Mouse (Mus musculus): Measurements from ENCODE around the gene Tex52. TPM values are rescaled to one million over a fixed set of nuclear protein-coding genes. Genes with fewer than 3 reads are reported as not detected.
A peak's percentile ranks its signal among the peaks of the same experiment; 100 is the strongest.

Gene Tex52
- total RNA-seq, 2 experiments from 2014 or later, result 1.1 TPM

- no peak for DNase-seq (ENCODE audit: low spot score in 2 of 2)
- intact Hi-C loops (cut with DNase I), result no loop called here
These were observed 48.4 kb downstream of the Tex52 start for GRCm38 (mm10) chr6:128423496-128424268.

GRCm38 (mm10) chr6:128424269-128425019, 49.2 kb downstream of the Tex52 start, which contains the start of gene Itfg2:
TSS of gene Itfg2 (minus strand) at chr6:128424931.
- intact Hi-C loops (cut with DNase I), result no loop called here
- DNase-seq (ENCODE audit: low spot score in 2 of 2), result peak; percentile 98

- intact Hi-C loops (cut with DNase I), result no loop called here
These were observed 49.8 kb downstream of the Tex52 start for GRCm38 (mm10) chr6:128425046-128425445.

GRCm38 (mm10) chr6:128427571-128427970, 52.3 kb downstream of the Tex52 start:
- intact Hi-C loops (cut with DNase I), result no loop called here
- DNase-seq (ENCODE audit: low spot score in 2 of 2), result no peak

More at GRCm38 (mm10) chr6:128425046-128425445, 49.8 kb downstream of the Tex52 start:
- no peak for DNase-seq (ENCODE audit: low spot score in 2 of 2)

- intact Hi-C loops (cut with DNase I), result no loop called here
- DNase-seq (ENCODE audit: low spot score in 2 of 2), result no peak
These were observed 54.0 kb downstream of the Tex52 start for GRCm38 (mm10) chr6:128429300-128429699.

GRCm38 (mm10) chr6:128429826-128430225, 54.6 kb downstream of the Tex52 start:
- no peak for DNase-seq (ENCODE audit: low spot score in 2 of 2)
- intact Hi-C loops (cut with DNase I), result no loop called here

- DNase-seq (ENCODE audit: low spot score in 2 of 2), result no peak
- intact Hi-C loops (cut with DNase I), result no loop called here
These were observed 57.2 kb downstream of the Tex52 start for GRCm38 (mm10) chr6:128432356-128432915.

- intact Hi-C loops (cut with DNase I), result no loop called here
These were observed 58.3 kb downstream of the Tex52 start for GRCm38 (mm10) chr6:128433566-128433965.

More at GRCm38 (mm10) chr6:128433566-128433965, 58.3 kb downstream of the Tex52 start:
- DNase-seq (ENCODE audit: low spot score in 2 of 2), result no peak

Other genes with a start within 250 kb of the Tex52 start
- 10 to 100 TPM; 47.5 to 62.9 TPM for gene Tspan9, start 231.9 kb upstream of the Tex52 start, total RNA-seq (2021)
- 1 to 10 TPM in 1 of 2 experiments, under 1 TPM in 1; 0.39 to 1.2 TPM for gene Tead4, start 74.6 kb upstream of the Tex52 start, total RNA-seq (2021)
- gene Tulp3, start 19.6 kb upstream of the Tex52 start, total RNA-seq (2021), result 10 to 100 TPM; 14.3 to 21.9 TPM
- 10 to 100 TPM; 17.8 TPM for gene Rhno1, start 12.5 kb upstream of the Tex52 start, total RNA-seq (2021)
- 1 to 10 TPM; 1.2 TPM for gene Foxm1, start 12.5 kb upstream of the Tex52 start, total RNA-seq (2021)
- 1 to 10 TPM in 1 of 2 experiments, not detected in 1; 1.0 TPM for gene Gm44596, start within 50 bp of the Tex52 start, total RNA-seq (2021)
- gene Nrip2, start 23.8 kb downstream of the Tex52 start, total RNA-seq (2021), result 10 to 100 TPM in 1 of 2 experiments, 1 to 10 TPM in 1; 9.4 to 11.9 TPM
- gene Itfg2, start 49.5 kb downstream of the Tex52 start, total RNA-seq (2021), result 10 to 100 TPM; 29.7 to 30.7 TPM
- 100 to 1,000 TPM; 115 to 118 TPM for gene Fkbp4, start 63.2 kb downstream of the Tex52 start, total RNA-seq (2021)
- gene Pzp, start 151.3 kb downstream of the Tex52 start, total RNA-seq (2021), result not detected
- gene A2ml1, start 206.2 kb downstream of the Tex52 start, total RNA-seq (2021), result 10 to 100 TPM; 11.5 to 15.1 TPM
- not detected for gene Klrb1a, start 248.1 kb downstream of the Tex52 start, total RNA-seq (2021)

Data from left cerebral cortex, postnatal 36 days (tissue).